Mouse (Mus musculus) adrenal gland, postnatal 25 days (tissue): Measurements from ENCODE around the gene Glis2. TPM values are rescaled to one million over a fixed set of nuclear protein-coding genes. Genes with fewer than 3 reads are reported as not detected.

Source experiments
- DNase-seq: peaks from one replicate; pipeline ENCODE4 v3.0.0; 2021; ENCODE audit warnings: mixed read lengths
- total RNA-seq: library from RNA; stranded (reverse); gene quantifications from 2 replicates; pipeline ENCODE4 v1.2.3, GENCODE M21; 2021

Gene Glis2
- total RNA-seq, 1 experiment from 2014 or later = 23.0 TPM

DNA sequence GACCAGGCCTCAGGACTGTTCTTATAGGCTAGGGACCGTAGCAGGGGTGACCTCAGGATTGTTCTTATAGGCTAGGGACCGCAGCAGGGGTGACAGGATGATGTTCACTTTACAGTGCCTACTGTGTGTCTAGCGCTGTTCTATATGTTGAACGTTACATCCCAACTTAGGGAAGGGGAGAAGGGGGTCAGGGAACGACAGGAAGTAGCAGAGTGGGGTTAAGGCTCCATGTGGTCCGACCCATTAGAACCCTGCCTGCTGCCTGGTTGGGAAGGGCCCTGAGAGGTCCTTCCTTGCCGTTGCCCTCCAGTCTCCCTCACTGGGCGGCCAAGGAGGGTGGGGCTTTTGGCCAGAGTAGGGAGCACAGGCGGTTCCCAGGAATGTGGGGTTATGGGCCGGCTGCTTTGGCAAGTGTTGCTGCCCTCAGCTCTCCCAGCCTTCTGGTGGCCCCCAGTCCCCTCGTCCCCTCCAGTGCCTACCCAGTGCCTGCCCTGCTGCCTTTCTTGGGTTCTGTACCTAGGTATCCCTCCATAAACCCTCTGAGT, 9.9 kb downstream of the Glis2 start:
- DNase-seq = no peak

- DNase-seq = no peak
Measured at GRCm38 (mm10) chr16:4605514-4606131, 11.1 kb downstream of the Glis2 start.

- DNase-seq = peak; percentile 30
Measured at GRCm38 (mm10) chr16:4606431-4607084, 12.0 kb downstream of the Glis2 start.

DNA sequence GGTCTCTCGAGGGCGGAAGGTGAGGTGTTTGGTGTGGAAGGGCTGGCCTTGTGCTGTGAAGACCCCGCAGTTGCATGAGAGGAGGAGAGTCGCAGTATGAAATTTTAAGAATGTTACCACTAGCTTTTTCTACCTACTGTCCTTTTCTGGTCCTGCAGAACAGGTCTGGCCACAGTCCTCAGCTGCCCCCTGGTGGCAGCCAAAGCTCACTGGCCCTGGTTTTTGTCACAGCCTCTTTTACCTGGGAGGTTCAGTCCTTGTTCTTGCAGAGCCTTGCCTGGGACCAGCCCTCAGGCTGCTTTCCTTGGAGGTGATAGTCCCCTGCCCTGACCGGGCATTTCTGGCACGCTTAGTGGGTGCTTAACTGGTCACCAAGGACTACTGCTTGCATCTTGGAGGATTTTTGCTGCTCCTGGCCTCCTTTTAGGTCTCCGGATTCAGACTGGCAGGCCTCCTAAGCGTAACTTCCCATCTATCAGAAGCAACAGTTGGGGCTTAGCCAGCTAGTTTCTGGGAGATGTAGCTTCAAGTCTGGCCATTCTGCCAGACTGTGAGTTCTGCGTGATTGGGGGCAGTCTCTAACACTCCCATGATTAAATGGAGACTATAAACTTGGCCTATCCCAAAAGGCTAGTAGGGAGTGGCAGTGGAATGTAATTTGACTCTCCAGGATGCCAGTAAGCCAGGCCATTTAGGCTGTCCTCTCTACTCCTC, 13.5 kb downstream of the Glis2 start:
- DNase-seq = peak; percentile 83

DNA sequence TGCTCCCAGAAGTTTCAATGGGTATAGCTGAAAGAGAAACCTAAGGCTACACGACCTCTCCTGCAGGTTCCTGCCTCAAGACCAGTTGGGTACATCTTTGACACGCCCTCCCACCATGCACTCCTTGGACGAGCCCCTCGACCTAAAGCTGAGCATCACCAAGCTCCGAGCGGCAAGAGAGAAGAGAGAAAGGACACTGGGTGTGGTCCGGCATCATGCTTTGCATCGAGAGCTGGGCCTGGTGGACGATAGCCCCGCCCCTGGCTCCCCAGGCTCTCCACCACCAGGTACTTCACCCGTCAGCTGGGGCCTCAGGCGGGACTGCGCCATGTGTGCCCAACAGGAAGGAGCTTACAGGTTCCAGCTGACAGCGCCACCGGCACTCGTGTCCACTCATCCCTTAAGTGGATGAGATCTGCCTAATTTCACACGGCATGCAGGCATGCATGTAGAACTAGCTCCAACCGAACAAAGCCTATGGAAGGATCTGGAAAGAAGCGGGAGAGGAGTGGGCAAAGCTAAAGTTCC, 14.1 kb downstream of the Glis2 start:
- DNase-seq = no peak

- DNase-seq = no peak
Measured at GRCm38 (mm10) chr16:4611193-4611592, 16.7 kb downstream of the Glis2 start.

DNA sequence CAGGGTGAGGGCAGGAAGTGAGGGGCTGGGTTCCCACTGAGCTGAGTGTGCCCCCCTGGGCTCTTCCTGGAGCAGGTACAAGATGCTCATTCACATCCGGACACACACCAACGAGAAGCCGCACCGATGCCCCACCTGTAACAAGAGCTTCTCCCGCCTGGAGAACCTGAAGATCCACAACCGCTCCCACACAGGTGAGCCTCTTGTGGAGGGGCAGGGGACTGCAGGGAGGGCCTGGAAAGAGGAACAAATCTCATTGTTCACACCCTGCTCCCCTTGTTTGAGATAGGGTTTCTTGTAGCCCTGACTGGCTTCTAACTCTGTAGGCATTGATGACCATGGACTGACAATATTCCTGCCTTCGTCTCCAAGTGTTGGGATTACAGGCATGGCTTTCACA, 17.2 kb downstream of the Glis2 start:
- no peak for DNase-seq

DNA sequence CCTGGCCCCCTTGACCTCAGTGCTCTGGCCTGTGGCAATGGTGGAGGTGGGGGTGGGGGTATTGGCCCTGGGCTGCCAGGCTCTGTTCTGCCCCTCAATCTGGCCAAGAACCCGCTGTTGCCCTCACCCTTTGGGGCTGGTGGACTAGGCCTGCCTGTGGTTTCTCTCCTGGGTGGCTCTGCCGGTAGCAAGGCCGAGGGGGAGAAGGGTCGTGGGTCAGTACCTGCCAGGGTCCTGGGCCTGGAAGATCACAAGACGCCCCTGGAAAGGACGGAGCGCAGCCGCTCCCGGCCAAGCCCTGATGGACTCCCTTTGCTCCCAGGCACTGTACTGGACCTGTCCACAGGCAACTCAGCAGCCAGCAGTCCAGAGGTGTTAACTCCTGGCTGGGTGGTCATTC, 19.2 kb downstream of the Glis2 start:
- no peak for DNase-seq

DNA sequence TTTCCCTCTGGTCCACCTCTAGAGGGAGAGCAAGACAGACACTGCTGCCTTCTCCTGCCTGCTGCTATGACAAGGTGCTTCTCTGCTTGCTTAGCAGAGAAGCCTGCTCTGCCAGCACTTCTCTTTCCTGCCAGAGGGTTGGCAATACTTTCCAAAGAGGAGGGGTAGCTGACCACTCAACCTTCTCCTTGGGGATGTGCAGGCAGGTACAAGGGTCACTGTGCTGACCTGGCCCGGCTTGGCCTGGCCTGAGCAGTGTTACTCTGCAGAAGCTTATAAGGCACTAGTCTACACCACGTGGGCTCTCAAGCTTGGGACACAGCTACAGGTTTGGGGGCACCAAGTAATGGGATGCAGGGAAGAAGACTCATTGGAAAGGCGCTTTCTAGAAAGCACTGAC, 20.1 kb downstream of the Glis2 start:
- DNase-seq = no peak

GRCm38 (mm10) chr16:4615297-4615696, 20.8 kb downstream of the Glis2 start:
- DNase-seq = no peak

DNA sequence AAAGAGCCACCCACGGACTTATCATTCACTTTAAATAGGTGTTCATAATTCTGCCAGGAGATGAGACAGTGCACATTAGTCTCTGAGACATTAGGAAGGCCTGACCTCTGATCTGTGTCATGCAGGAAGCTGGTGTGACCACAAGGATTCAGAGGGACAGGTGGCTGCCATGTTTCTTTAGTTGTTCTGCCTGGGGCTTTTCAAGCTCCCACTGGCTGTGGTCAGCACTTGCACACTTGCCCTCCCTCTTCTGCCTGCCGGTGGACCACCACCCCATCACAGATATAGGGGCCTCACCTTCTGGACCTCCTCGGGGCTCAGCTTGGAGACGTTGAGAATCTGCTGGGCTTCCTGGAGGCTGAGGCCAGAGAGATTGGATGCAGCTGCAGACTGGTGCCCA, 22.3 kb downstream of the Glis2 start:
- DNase-seq = no peak

DNA sequence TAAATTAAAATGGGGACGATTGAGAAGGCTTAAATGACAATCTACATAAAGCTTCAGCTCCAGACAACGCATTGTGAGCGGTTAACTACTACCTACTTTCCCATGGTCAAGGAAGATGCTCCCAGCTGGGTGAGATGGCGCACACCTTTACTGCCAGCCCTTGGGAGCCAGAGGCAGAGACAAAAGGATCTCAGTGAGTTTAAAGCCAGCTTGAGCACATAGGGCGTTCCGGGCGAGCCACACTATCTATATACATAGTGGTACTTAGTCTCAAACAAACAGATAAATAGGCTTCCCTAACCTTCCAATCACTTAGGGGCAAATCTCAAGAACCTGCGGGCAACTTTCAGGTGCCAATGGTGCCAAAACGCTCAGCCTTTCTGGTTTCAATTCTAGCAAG, 29.6 kb downstream of the Glis2 start:
- no peak for DNase-seq

GRCm38 (mm10) chr16:4624481-4625110, 30.1 kb downstream of the Glis2 start, which contains the start of gene Pam16:
TSS of gene Pam16 (minus strand) at chr16:4624988.
- DNase-seq = peak; percentile 93

DNA sequence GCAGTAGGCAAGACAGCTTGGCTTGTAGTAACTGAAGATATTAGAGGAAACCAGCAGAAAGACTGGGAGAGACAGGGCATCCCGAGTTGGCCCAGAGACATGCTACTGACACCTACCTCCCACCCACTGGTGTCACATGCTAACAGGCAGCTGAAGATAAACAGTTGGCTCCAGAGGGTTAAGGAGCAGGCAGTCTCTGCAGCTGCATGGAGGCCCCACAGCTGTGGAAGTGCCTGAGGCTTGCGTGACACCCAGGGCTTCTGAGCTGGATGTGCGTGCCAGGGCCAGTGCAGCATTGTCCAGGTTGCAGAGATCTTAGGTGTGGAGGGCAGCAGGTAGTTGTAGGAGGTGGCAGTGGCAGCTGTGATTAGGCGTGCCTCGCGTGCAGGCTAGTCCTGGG, 32.6 kb downstream of the Glis2 start:
- DNase-seq = no peak

GRCm38 (mm10) chr16:4628898-4629419, 34.4 kb downstream of the Glis2 start:
- no peak for DNase-seq

GRCm38 (mm10) chr16:4629950-4630349, 35.4 kb downstream of the Glis2 start:
- peak; percentile 89 for DNase-seq

- no peak for DNase-seq
Measured at GRCm38 (mm10) chr16:4632050-4632449, 37.5 kb downstream of the Glis2 start.

DNA sequence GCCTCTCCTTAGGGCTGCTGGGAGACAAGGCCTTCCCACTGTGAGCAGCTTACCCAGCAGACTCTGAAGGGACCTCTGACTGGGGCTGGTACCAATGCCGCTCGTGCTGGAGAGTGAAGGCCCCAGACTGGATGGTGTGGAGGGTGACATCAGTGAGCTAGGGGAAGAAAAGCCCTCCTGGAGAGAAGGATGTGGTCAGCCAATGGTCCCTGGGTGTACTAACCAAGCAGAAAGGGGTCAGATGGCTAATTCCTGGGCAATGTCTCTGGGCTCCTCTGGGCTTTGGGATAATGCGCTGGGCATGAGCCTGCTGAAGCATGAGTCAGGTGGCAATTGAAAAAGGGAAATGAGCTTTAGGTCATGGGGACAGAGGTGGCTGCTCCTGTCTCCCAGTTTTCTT, 39.1 kb downstream of the Glis2 start:
- DNase-seq = no peak

DNA sequence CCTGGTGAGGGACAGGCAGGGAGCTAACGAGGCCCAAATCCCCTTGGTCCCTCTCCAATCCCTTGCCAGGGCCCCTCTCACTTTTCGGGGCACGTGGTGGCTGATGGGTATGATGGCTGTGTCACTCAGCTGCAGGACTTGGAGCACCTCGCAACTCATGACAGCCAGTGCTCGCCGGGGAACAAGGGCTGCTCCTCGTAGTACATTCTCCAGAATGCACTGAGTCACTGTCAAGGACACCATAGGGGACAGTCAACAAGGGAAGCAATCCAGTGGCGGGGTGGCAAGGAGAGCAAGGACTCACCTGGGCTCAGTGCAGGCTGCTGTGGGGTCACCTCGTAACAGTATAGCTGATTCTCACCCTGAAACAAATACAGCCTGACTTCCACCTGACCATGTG, 40.2 kb downstream of the Glis2 start:
- no peak for DNase-seq

GRCm38 (mm10) chr16:4635760-4636159, 41.2 kb downstream of the Glis2 start:
- DNase-seq = no peak

DNA sequence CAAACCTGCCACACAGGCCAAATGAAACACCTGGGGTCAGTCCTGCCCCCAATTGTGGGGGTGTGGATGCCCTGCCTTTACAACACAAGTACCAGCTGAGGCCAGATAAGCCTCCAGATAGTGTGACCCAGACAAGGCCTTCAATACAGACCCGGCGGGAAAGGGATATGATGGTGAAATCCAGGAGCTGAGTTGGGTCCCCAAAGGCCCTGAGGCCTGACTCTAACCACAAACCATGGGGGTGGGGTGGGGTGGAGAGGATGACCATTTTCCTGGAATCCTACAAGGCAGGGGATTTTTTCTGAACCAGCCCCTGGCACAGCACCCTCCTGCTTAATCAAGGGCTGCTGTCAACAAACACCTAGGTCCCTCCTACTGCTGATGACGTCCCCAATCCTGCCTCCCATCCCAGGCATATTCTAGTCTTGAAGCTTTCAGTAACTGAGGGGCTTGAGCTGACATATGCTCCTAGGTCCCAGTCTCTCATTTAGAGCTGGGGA, 44.4 kb downstream of the Glis2 start:
- DNase-seq = no peak

DNA sequence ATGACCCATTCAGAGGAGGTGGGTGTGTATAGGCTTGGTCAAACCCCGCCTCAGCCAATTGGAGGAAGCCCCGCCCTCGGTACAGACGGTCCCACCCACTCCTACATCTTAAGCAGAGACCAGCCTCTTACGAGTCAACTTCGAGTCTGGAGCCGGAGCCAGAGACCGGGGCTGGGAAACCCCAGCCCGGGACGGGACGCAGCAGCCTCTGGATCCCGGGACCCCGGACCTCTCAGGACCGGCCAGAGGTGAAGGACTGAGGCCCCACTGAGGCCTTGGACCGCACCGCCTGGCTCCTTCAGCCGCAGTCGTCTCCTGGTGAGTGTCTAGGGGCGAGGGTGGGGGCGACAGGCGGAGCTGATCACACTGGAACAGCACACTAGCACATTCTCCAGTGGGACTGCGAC, 45.3 kb downstream of the Glis2 start, which contains the start of the genes Vasn and Dnaja3:
TSS of gene Vasn (plus strand) at position 111 of the 407 bp plus-strand sequence.
TSS of gene Dnaja3 (plus strand) at position 159 of the 407 bp plus-strand sequence.
- peak; percentile 87 for DNase-seq
